Mouse (Mus musculus) heart, adult 2 months (tissue): ENCODE measurements at regions not wholly inside any gene's neighbourhood (a gene's known extent, or its start where the extent isn't known, plus 50 kb on each side); places are given as distances from the start of the nearest gene placed in this dataset.

Experiments
- CTCF ChIP-seq: fragments of 200-600 bp; IDR thresholded peaks from 2 replicates; pipeline ENCODE4 v1.8.1; 2022; ENCODE audit warnings: antibody characterized with exemption, mild to moderate bottlenecking, moderate library complexity
- EP300 ChIP-seq: fragments of 200-500 bp; IDR thresholded peaks from 2 replicates; pipeline ENCODE4 v1.6.1; 2011; ENCODE audit warnings: low read depth, low read length, control low read depth; ENCODE audit not compliant: insufficient read depth
- POLR2A ChIP-seq: fragments of 200-500 bp; IDR thresholded peaks from 2 replicates; pipeline ENCODE4 v1.6.1; 2011; ENCODE audit warnings: mild to moderate bottlenecking, low read depth, low read length, control low read depth; ENCODE audit not compliant: insufficient read depth

DNA sequence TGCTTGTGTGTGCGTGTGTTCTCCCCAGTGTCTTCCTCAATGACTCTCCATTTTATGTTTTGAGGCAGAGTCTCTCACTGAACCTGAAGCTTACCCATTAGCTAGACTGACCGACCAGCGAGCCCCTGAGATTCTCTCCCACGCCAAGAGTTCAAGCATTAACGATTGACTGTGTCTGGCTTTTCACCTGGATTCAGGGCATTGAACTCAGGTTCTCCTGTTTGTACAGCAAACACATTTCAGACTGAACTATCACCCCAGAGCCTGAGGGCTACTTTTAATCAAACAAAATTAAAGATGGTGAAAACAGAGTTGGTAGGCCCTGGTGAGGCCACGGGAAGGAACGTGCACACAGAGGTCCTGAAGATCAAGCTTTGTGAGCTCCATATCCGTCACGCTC lies 158.2 kb upstream of the Nr2f2 start:
- TF ChIP-seq CTCF (no peak), POLR2A (no peak), EP300 (no peak)
